Mouse (Mus musculus): Measurements from ENCODE around the gene Rcn3.

- 0 out of 2 replicates have a peak, but pooled peaks have one; percentile 52 for TF ChIP-seq CTCF (IDR thresholded peaks at IDR 0.05; ENCODE audit: borderline replicate concordance, insufficient read depth, low read length)
- TF ChIP-seq POLR2A (IDR thresholded peaks at IDR 0.05; ENCODE audit: low read depth, low read length) = no peak
Measured at GRCm38 (mm10) chr7:45078513-45078912, 13.5 kb downstream of the Rcn3 start.

Measured in embryonic fibroblast, embryonic 13.5 days (primary cell).